Mouse (Mus musculus) olfactory bulb, adult 2 months (tissue): ENCODE data around the gene Csmd2.

Experiments used
- CTCF ChIP-seq: fragments of 200-500 bp; IDR thresholded peaks from 2 replicates; pipeline ENCODE4 v1.5.1; 2012; ENCODE audit warnings: low read depth, mild to moderate bottlenecking, low read length, moderate library complexity; ENCODE audit not compliant: insufficient read depth
- POLR2A ChIP-seq: fragments of 200-500 bp; IDR thresholded peaks from 2 replicates; pipeline ENCODE4 v1.6.1; 2012; ENCODE audit warnings: mild to moderate bottlenecking, low read depth, low read length, moderate library complexity; ENCODE audit not compliant: insufficient read depth

GRCm38 (mm10) chr4:128392279-128392678, 404.6 kb downstream of the Csmd2 start:
- no peak for TF ChIP-seq POLR2A
- no peak for TF ChIP-seq CTCF
